Mouse (Mus musculus) heart, adult 2 months (tissue): ENCODE results near the gene Dlg1.

Source experiments
- CTCF ChIP-seq: fragments of 200-600 bp; IDR thresholded peaks from 2 replicates; pipeline ENCODE4 v1.8.1; 2022; ENCODE audit warnings: antibody characterized with exemption, mild to moderate bottlenecking, moderate library complexity
- POLR2A ChIP-seq: fragments of 200-500 bp; IDR thresholded peaks from 2 replicates; pipeline ENCODE4 v1.6.1; 2011; ENCODE audit warnings: mild to moderate bottlenecking, low read depth, low read length, control low read depth; ENCODE audit not compliant: insufficient read depth

DNA sequence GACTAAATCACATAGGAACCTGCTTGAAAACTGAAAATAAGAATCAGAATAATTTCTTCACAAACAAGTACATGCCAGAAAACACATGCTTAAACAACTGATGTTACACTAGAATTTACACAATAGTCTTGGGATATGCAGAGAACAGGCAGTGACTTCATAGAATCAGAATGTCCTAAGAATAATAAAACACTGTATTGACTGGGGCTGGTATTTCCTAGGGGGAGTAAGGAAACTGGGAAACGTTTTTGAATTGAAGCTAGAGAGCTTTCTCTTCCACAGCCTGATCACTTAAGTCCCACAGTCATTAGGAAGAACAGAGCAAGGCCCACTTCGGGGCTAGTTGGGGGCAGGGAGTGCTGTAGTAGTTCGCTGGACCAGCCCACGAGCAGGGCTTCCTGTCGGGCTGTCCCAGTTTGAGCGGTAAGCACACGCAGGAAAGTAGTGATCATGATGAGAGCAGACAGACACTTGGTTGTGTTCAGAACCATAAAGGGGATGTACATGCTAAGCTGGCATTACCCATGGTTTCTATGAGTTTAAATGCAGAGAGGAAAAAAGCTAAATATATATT, 170.9 kb downstream of the Dlg1 start:
- TF ChIP-seq CTCF (no peak), POLR2A (no peak)
